Mouse (Mus musculus): ENCODE data around the gene Hoxb6. TPM values are rescaled to one million over a fixed set of nuclear protein-coding genes. Genes with fewer than 3 reads are reported as not detected.

Gene Hoxb6
- polyA plus RNA-seq, 1 experiment from 2014 or later: not detected

DNA sequence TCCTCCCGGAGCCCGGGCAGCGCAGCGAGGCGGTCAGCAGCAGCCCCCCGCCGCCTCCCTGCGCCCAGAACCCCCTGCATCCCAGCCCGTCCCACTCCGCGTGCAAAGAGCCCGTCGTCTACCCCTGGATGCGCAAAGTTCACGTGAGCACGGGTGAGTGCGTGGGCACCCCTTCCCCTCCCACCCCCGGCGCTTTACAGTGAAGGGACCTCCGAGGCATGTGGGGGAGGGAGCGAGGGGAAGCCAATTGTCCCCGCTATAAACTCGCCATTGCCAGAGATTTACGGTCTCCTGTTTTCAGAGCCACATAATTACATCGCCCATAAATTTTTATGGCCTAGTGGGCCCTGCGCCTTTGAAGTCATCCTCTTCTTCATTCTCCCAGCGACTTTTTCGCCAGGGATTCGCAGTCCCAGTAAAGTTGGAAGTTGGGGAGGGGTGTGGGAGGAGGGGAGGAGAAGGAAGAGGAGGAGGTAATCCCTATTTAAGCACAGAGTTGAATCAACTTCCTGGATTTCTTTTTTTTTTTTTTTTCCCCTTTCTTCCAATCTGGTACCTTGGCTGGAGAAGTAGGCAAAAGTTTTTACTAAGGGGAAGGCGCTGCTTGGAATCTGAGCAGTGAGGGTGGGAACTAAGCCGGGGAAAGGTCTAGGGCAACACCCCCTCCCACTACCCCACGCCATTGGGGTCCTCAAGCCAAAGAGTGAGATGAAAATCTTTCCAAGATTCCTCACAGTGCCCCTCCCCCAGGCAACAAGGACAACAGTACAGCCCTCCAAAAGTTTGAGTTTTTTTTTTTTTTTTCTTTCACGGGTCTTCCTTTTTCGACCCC lies 27.0 kb downstream of the Hoxb6 start:
- no peak for ATAC-seq

DNA sequence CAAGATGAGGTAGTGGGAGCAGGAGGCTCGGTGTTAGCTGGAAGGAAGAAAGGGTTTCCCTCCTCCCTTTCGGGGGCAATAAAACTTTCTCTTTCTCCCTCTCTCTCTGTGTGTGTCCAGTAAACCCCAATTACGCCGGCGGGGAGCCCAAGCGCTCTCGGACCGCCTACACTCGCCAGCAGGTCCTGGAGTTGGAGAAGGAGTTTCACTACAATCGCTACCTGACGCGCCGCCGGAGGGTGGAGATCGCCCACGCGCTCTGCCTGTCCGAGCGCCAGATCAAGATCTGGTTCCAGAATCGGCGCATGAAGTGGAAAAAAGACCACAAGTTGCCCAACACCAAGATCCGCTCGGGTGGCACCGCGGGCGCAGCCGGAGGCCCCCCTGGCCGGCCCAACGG lies 27.6 kb downstream of the Hoxb6 start:
- ATAC-seq: no peak
- H3K27me3 ChIP-seq (replicated peaks; ENCODE audit: control insufficient read depth, insufficient read depth, low read length): peaks cover 98% of the 10 kb centered on the region
- H3K36me3 ChIP-seq (ENCODE audit: control insufficient read depth, insufficient read depth): no peaks in the 10 kb centered on the region
- H3K4me2 ChIP-seq (ENCODE audit: low read length): no peak overlapping the region
- under 1% methylated on average over 29 of the region's 29 CpGs for WGBS
- H3K4me1 ChIP-seq (replicated peaks; ENCODE audit: control insufficient read depth, insufficient read depth, low read length): no peaks in the 10 kb centered on the region
- H3K9ac ChIP-seq (replicated peaks; ENCODE audit: low read depth, low read length): no peak overlapping the region
- no peaks in the 10 kb centered on the region for H3K9me3 ChIP-seq (ENCODE audit: control insufficient read depth, low read length)
- H3K27ac ChIP-seq (ENCODE audit: low read length): no peak overlapping the region
- H3K4me3 ChIP-seq (replicated peaks; ENCODE audit: low read length): no peak overlapping the region

More for the DNA sequence above, 27.0 kb downstream of the Hoxb6 start:
- Histone ChIP-seq H3K27ac (ENCODE audit: low read length) (no peak overlapping the region), H3K9me3 (ENCODE audit: control insufficient read depth, low read length) (no peaks in the 10 kb centered on the region), H3K9ac (replicated peaks; ENCODE audit: low read depth, low read length) (no peak overlapping the region), H3K4me3 (replicated peaks; ENCODE audit: low read length) (no peak overlapping the region), H3K4me2 (ENCODE audit: low read length) (no peak overlapping the region), H3K4me1 (replicated peaks; ENCODE audit: control insufficient read depth, insufficient read depth, low read length) (no peaks in the 10 kb centered on the region), H3K36me3 (ENCODE audit: control insufficient read depth, insufficient read depth) (no peaks in the 10 kb centered on the region), H3K27me3 (replicated peaks; ENCODE audit: control insufficient read depth, insufficient read depth, low read length) (peaks cover 96% of the 10 kb centered on the region)
- WGBS: under 1% methylated on average over 31 of the region's 34 CpGs

DNA sequence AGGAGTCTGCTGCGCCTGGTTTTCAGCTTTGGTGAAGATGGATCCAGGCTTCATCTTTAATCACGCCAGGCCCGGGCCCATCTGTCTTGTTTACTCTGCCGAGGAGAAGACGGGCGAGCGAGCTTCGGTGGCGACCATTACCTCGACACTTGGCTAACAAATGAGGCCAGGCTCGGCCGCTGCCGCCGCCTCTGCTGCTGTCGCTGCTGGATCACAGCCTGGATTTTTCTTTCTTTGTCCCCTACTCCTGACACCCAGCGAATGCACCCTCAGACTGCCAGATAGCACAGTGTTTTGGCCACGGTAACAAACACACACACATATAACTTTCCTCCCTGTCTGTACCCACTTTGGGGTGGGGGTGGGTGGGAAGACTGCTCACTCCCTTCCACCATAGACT lies 28.4 kb downstream of the Hoxb6 start:
- Histone ChIP-seq H3K36me3 (ENCODE audit: control insufficient read depth, insufficient read depth) (no peaks in the 10 kb centered on the region), H3K9ac (replicated peaks; ENCODE audit: low read depth, low read length) (no peak overlapping the region)
- 0% methylated on average over 17 of the region's 17 CpGs for WGBS

DNA sequence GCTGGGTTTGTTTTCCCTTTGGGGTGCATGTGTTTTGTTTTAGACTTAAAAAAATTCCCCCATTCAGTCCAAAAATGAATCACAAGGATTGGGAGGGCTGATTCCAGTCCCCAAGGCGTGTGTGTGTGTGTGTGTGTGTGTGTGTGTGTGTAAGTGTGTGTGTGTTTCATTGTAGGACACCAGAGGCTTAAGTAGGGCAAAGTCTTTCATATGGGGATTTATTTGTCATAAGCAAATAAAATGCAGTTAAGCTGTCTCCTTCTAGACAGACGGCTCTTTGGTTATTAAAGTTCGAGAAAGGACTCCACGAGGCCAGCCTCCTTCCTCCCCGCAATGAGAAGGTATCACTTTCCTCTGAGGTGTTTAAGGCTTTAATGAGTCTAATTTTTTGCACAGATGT lies 29.6 kb downstream of the Hoxb6 start:
- no peak overlapping the region for H3K4me2 ChIP-seq (ENCODE audit: low read length)
- H3K4me1 ChIP-seq (replicated peaks; ENCODE audit: control insufficient read depth, insufficient read depth, low read length): no peaks in the 10 kb centered on the region
- H3K27ac ChIP-seq (ENCODE audit: low read length): no peak overlapping the region
- peaks cover 98% of the 10 kb centered on the region for H3K27me3 ChIP-seq (replicated peaks; ENCODE audit: control insufficient read depth, insufficient read depth, low read length)
- WGBS: 7% methylated on average over 5 of the region's 5 CpGs
- no peak overlapping the region for H3K4me3 ChIP-seq (replicated peaks; ENCODE audit: low read length)
- H3K9ac ChIP-seq (replicated peaks; ENCODE audit: low read depth, low read length): no peak overlapping the region
- no peak for ATAC-seq
- no peaks in the 10 kb centered on the region for H3K9me3 ChIP-seq (ENCODE audit: control insufficient read depth, low read length)
- no peaks in the 10 kb centered on the region for H3K36me3 ChIP-seq (ENCODE audit: control insufficient read depth, insufficient read depth)

More for the DNA sequence above, 28.4 kb downstream of the Hoxb6 start:
- ATAC-seq: no peak
- H3K4me1 ChIP-seq (replicated peaks; ENCODE audit: control insufficient read depth, insufficient read depth, low read length): no peaks in the 10 kb centered on the region
- no peak overlapping the region for H3K4me3 ChIP-seq (replicated peaks; ENCODE audit: low read length)
- no peak overlapping the region for H3K27ac ChIP-seq (ENCODE audit: low read length)
- H3K27me3 ChIP-seq (replicated peaks; ENCODE audit: control insufficient read depth, insufficient read depth, low read length): peaks cover 98% of the 10 kb centered on the region
- no peak overlapping the region for H3K4me2 ChIP-seq (ENCODE audit: low read length)
- H3K9me3 ChIP-seq (ENCODE audit: control insufficient read depth, low read length): no peaks in the 10 kb centered on the region

DNA sequence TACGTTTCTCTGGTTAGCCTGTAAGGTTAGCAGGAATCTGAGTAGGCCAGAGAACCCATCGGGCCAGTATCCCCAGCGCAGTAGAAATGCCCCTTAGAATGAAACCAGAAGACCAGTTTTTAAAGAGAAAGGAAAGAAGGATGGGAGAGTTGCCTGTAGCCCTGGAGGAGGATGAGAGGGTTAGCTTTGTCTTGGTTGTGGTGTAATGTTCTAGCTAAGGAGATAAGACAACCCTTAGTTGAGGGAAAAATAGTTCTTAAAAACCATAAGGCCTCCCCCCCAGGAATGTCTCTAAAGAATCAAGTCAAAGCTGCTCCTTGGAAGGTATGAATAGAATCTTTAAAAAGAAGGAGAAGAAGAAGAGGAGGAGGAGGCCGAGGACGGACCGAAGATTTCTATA lies 30.5 kb downstream of the Hoxb6 start:
- Histone ChIP-seq H3K4me2 (ENCODE audit: low read length) (no peak overlapping the region), H3K4me1 (replicated peaks; ENCODE audit: control insufficient read depth, insufficient read depth, low read length) (no peaks in the 10 kb centered on the region), H3K27ac (ENCODE audit: low read length) (no peak overlapping the region), H3K27me3 (replicated peaks; ENCODE audit: control insufficient read depth, insufficient read depth, low read length) (peaks cover 98% of the 10 kb centered on the region), H3K9me3 (ENCODE audit: control insufficient read depth, low read length) (no peaks in the 10 kb centered on the region), H3K36me3 (ENCODE audit: control insufficient read depth, insufficient read depth) (no peaks in the 10 kb centered on the region), H3K9ac (replicated peaks; ENCODE audit: low read depth, low read length) (no peak overlapping the region), H3K4me3 (replicated peaks; ENCODE audit: low read length) (no peak overlapping the region)
- WGBS: 3% methylated on average over 6 of the region's 6 CpGs
- no peak for ATAC-seq

DNA sequence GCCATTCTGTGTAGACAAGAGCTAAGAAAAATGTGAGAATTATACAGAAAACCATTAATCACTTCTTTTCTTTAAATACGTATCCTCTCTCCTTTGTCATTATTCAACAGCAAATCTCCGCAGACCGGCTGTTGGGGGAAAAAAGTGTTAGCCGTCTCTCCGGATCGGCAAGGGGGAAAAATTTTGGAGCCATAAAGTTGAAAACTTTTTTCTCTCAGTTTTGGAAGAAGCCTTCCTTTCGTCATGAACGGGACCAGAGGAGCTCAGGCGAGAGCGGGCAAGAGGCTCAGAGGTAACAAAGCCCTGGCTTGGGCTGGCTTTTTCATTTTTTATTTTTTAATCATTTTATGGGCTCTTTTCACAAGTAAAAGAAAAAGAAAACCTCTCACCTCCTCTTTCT lies 30.9 kb downstream of the Hoxb6 start, which contains the start of gene Hoxb3:
TSS of gene Hoxb3 (plus strand) at position 173 of the 400 bp plus-strand sequence.
- no peak within 1 kb of the TSS for H3K4me2 ChIP-seq (ENCODE audit: low read length)
- 2% methylated on average over 10 of the region's 10 CpGs for WGBS
- peaks cover 98% of the 10 kb centered on the region for H3K27me3 ChIP-seq (replicated peaks; ENCODE audit: control insufficient read depth, insufficient read depth, low read length)
- H3K9ac ChIP-seq (replicated peaks; ENCODE audit: low read depth, low read length): no peak within 1 kb of the TSS
- no peaks in the 10 kb centered on the region for H3K9me3 ChIP-seq (ENCODE audit: control insufficient read depth, low read length)
- H3K27ac ChIP-seq (ENCODE audit: low read length): no peak within 1 kb of the TSS
- H3K4me1 ChIP-seq (replicated peaks; ENCODE audit: control insufficient read depth, insufficient read depth, low read length): no peaks in the 10 kb centered on the region
- ATAC-seq: no peak
- no peaks in the 10 kb centered on the region for H3K36me3 ChIP-seq (ENCODE audit: control insufficient read depth, insufficient read depth)
- no peak within 1 kb of the TSS for H3K4me3 ChIP-seq (replicated peaks; ENCODE audit: low read length)

DNA sequence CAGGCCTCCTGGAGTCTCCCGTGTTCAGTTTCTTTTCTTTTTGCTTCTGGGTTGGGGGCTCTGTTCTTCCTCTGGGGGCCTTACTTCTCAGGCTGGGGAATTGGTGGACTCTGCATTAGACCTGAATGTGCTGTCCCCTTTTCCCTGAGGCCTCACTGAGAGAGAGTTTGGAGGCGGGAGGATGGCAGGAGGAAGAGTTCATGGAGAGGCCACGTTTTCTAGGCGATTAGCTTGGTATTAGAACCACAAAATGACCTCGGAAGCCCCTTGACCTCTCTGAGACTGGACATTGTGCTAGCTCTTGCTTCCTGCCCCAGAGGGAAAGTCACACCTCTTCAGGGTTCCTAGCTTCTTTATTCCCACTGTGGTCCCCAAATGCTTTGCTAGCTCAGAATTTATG lies 31.8 kb downstream of the Hoxb6 start:
- Histone ChIP-seq H3K36me3 (ENCODE audit: control insufficient read depth, insufficient read depth) (no peaks in the 10 kb centered on the region), H3K27ac (ENCODE audit: low read length) (no peak overlapping the region), H3K4me2 (ENCODE audit: low read length) (no peak overlapping the region), H3K9me3 (ENCODE audit: control insufficient read depth, low read length) (no peaks in the 10 kb centered on the region), H3K9ac (replicated peaks; ENCODE audit: low read depth, low read length) (no peak overlapping the region), H3K4me3 (replicated peaks; ENCODE audit: low read length) (no peak overlapping the region), H3K27me3 (replicated peaks; ENCODE audit: control insufficient read depth, insufficient read depth, low read length) (peaks cover 96% of the 10 kb centered on the region), H3K4me1 (replicated peaks; ENCODE audit: control insufficient read depth, insufficient read depth, low read length) (no peaks in the 10 kb centered on the region)
- 0% methylated on average over 5 of the region's 5 CpGs for WGBS
- ATAC-seq: no peak

DNA sequence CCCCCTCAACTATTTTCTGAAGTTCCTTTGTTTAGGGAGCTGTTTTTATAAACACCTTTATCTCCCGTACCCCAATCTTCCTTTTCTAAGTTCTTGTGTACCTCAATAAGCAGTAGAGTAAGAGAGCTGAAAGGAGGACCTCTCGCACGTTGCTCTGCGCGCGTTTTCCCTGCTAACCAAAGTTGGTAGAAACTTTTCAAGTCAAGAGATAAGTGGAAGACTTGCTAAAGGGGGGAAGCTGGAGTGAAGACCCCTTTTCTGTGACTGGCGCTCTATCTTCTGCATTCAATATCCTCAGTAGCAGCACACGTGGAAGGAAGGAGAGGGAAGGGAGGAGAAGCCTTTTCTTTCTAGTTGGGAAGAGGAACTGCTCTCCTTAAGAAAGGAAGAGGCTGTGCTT lies 32.7 kb downstream of the Hoxb6 start:
- WGBS: 3% methylated on average over 8 of the region's 8 CpGs
- peaks cover 96% of the 10 kb centered on the region for H3K27me3 ChIP-seq (replicated peaks; ENCODE audit: control insufficient read depth, insufficient read depth, low read length)
- no peak overlapping the region for H3K27ac ChIP-seq (ENCODE audit: low read length)
- H3K4me1 ChIP-seq (replicated peaks; ENCODE audit: control insufficient read depth, insufficient read depth, low read length): no peaks in the 10 kb centered on the region
- no peaks in the 10 kb centered on the region for H3K36me3 ChIP-seq (ENCODE audit: control insufficient read depth, insufficient read depth)
- H3K9ac ChIP-seq (replicated peaks; ENCODE audit: low read depth, low read length): no peak overlapping the region
- ATAC-seq: no peak
- H3K4me3 ChIP-seq (replicated peaks; ENCODE audit: low read length): no peak overlapping the region
- H3K9me3 ChIP-seq (ENCODE audit: control insufficient read depth, low read length): no peaks in the 10 kb centered on the region
- H3K4me2 ChIP-seq (ENCODE audit: low read length): no peak overlapping the region

DNA sequence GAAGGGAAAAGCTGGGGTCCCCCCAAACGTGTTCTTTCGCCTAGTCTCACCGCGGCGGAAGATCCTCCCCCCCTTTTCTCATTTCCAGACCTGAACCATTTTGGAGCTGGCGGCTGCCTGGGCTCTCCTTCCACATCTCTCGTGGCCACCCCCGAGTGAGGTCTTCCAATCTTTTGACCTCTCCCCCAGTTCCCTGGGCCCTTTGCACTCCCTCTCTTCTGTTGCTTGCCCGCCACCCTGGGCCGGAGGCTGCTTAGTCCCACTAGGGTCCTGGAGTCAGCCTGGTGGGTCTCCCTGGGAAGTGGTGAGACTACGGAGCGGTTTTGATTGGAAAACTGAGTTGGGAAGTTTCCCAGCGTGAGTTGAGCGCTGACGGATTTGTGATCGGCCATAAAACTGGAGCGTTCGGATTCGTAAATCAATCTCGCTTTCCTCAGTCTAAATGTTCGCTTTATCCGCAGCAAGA lies 33.5 kb downstream of the Hoxb6 start:
- Histone ChIP-seq H3K27me3 (replicated peaks; ENCODE audit: control insufficient read depth, insufficient read depth, low read length) (peaks cover 97% of the 10 kb centered on the region), H3K36me3 (ENCODE audit: control insufficient read depth, insufficient read depth) (no peaks in the 10 kb centered on the region), H3K4me2 (ENCODE audit: low read length) (no peak overlapping the region), H3K9ac (replicated peaks; ENCODE audit: low read depth, low read length) (no peak overlapping the region), H3K27ac (ENCODE audit: low read length) (no peak overlapping the region), H3K9me3 (ENCODE audit: control insufficient read depth, low read length) (no peaks in the 10 kb centered on the region), H3K4me1 (replicated peaks; ENCODE audit: control insufficient read depth, insufficient read depth, low read length) (no peaks in the 10 kb centered on the region), H3K4me3 (replicated peaks; ENCODE audit: low read length) (no peak overlapping the region)
- WGBS: 0% methylated on average over 22 of the region's 22 CpGs
- ATAC-seq: no peak
